Mouse (Mus musculus): Measurements from ENCODE around the gene Adprhl2. TPM values are rescaled to one million over a fixed set of nuclear protein-coding genes. Genes with fewer than 3 reads are reported as not detected.

Gene Adprhl2
- polyA plus RNA-seq, 1 experiment from 2014 or later, result 41.7 TPM

GRCm38 (mm10) chr4:126303877-126304276 is 17.6 kb downstream of the Adprhl2 start:
- Histone ChIP-seq H3K4me3 (ENCODE audit: low read depth, low read length) (no peak overlapping the region), H3K27ac (ENCODE audit: low read depth, low read length) (no peak overlapping the region), H3K4me2 (replicated peaks; ENCODE audit: low read depth) (no peak overlapping the region), H3K4me1 (replicated peaks; ENCODE audit: control insufficient read depth, insufficient read depth, low read length) (peaks cover 8% of the 10 kb centered on the region; the same call in 1 of the 2 replicates), H3K27me3 (replicated peaks; ENCODE audit: control insufficient read depth, insufficient read depth, low read length) (peaks cover 35% of the 10 kb centered on the region), H3K9me3 (ENCODE audit: control insufficient read depth) (no peaks in the 10 kb centered on the region), H3K36me3 (ENCODE audit: control insufficient read depth, insufficient read depth) (no peaks in the 10 kb centered on the region), H3K9ac (ENCODE audit: low read depth, low read length) (no peak overlapping the region)
- WGBS, result 64% methylated on average over 4 of the region's 4 CpGs
- ATAC-seq, result no peak
- peak; percentile 59 for TF ChIP-seq CTCF (IDR thresholded peaks at IDR 0.05; ENCODE audit: low read depth)

GRCm38 (mm10) chr4:126301584-126302309 is 19.8 kb downstream of the Adprhl2 start:
- Histone ChIP-seq H3K4me3 (ENCODE audit: low read depth, low read length) (peak overlapping the region; percentile 28), H3K9ac (ENCODE audit: low read depth, low read length) (peak overlapping the region; percentile 27; the same call in 1 of the 2 replicates), H3K9me3 (ENCODE audit: control insufficient read depth) (no peaks in the 10 kb centered on the region), H3K4me1 (replicated peaks; ENCODE audit: control insufficient read depth, insufficient read depth, low read length) (peaks cover 12% of the 10 kb centered on the region; the same call in 1 of the 2 replicates), H3K27me3 (replicated peaks; ENCODE audit: control insufficient read depth, insufficient read depth, low read length) (peaks cover 47% of the 10 kb centered on the region), H3K27ac (ENCODE audit: low read depth, low read length) (no peak overlapping the region), H3K36me3 (ENCODE audit: control insufficient read depth, insufficient read depth) (no peaks in the 10 kb centered on the region), H3K4me2 (replicated peaks; ENCODE audit: low read depth) (peak overlapping the region; percentile 71)
- TF ChIP-seq CTCF (IDR thresholded peaks at IDR 0.05; ENCODE audit: low read depth), result no peak
- 16% methylated on average over 27 of the region's 27 CpGs for WGBS
- no peak for ATAC-seq

GRCm38 (mm10) chr4:126300916-126301583 is 20.5 kb downstream of the Adprhl2 start:
- peak overlapping the region; percentile 27; the same call in 1 of the 2 replicates for H3K9ac ChIP-seq (ENCODE audit: low read depth, low read length)
- WGBS, result 2% methylated on average over 48 of the region's 50 CpGs
- H3K27me3 ChIP-seq (replicated peaks; ENCODE audit: control insufficient read depth, insufficient read depth, low read length), result peaks cover 47% of the 10 kb centered on the region
- peak overlapping the region; percentile 28 for H3K4me3 ChIP-seq (ENCODE audit: low read depth, low read length)
- 0 out of 2 replicates have a peak, but pooled peaks have one; percentile 22 for ATAC-seq
- H3K4me1 ChIP-seq (replicated peaks; ENCODE audit: control insufficient read depth, insufficient read depth, low read length), result peaks cover 13% of the 10 kb centered on the region; the same call in 1 of the 2 replicates
- TF ChIP-seq CTCF (IDR thresholded peaks at IDR 0.05; ENCODE audit: low read depth), result no peak
- H3K4me2 ChIP-seq (replicated peaks; ENCODE audit: low read depth), result peak overlapping the region; percentile 71
- H3K36me3 ChIP-seq (ENCODE audit: control insufficient read depth, insufficient read depth), result no peaks in the 10 kb centered on the region
- H3K27ac ChIP-seq (ENCODE audit: low read depth, low read length), result no peak overlapping the region
- no peaks in the 10 kb centered on the region for H3K9me3 ChIP-seq (ENCODE audit: control insufficient read depth)

GRCm38 (mm10) chr4:126296617-126297101 is 24.8 kb downstream of the Adprhl2 start:
- no peaks in the 10 kb centered on the region for H3K9me3 ChIP-seq (ENCODE audit: control insufficient read depth)
- no peaks in the 10 kb centered on the region for H3K36me3 ChIP-seq (ENCODE audit: control insufficient read depth, insufficient read depth)

GRCm38 (mm10) chr4:126295937-126296336 is 25.6 kb downstream of the Adprhl2 start:
- Histone ChIP-seq H3K36me3 (ENCODE audit: control insufficient read depth, insufficient read depth) (no peaks in the 10 kb centered on the region), H3K27me3 (replicated peaks; ENCODE audit: control insufficient read depth, insufficient read depth, low read length) (peaks cover 25% of the 10 kb centered on the region), H3K4me1 (replicated peaks; ENCODE audit: control insufficient read depth, insufficient read depth, low read length) (0 out of 2 replicates have a peak, but pooled peaks cover 7% of the 10 kb centered on the region), H3K9me3 (ENCODE audit: control insufficient read depth) (no peaks in the 10 kb centered on the region), H3K4me2 (replicated peaks; ENCODE audit: low read depth) (no peak overlapping the region; the same call in 1 of the 2 replicates), H3K4me3 (ENCODE audit: low read depth, low read length) (no peak overlapping the region), H3K27ac (ENCODE audit: low read depth, low read length) (no peak overlapping the region), H3K9ac (ENCODE audit: low read depth, low read length) (no peak overlapping the region)
- no peak for ATAC-seq
- no peak for TF ChIP-seq CTCF (IDR thresholded peaks at IDR 0.05; ENCODE audit: low read depth)
- WGBS, result 53% methylated on average over 4 of the region's 4 CpGs

More at GRCm38 (mm10) chr4:126296617-126297101, 24.8 kb downstream of the Adprhl2 start:
- Histone ChIP-seq H3K9ac (ENCODE audit: low read depth, low read length) (peak overlapping the region; percentile 48), H3K4me3 (ENCODE audit: low read depth, low read length) (peak overlapping the region; percentile 26), H3K4me2 (replicated peaks; ENCODE audit: low read depth) (peak overlapping the region; percentile 67), H3K27ac (ENCODE audit: low read depth, low read length) (no peak overlapping the region), H3K27me3 (replicated peaks; ENCODE audit: control insufficient read depth, insufficient read depth, low read length) (peaks cover 32% of the 10 kb centered on the region), H3K4me1 (replicated peaks; ENCODE audit: control insufficient read depth, insufficient read depth, low read length) (peaks cover 13% of the 10 kb centered on the region; the same call in 1 of the 2 replicates)
- TF ChIP-seq CTCF (IDR thresholded peaks at IDR 0.05; ENCODE audit: low read depth), result 0 out of 2 replicates have a peak, but pooled peaks have one; percentile 32
- peak; percentile 35; the same call in 1 of the 2 replicates for ATAC-seq
- WGBS, result under 1% methylated on average over 34 of the region's 34 CpGs

GRCm38 (mm10) chr4:126295152-126295551 is 26.4 kb downstream of the Adprhl2 start:
- TF ChIP-seq CTCF (IDR thresholded peaks at IDR 0.05; ENCODE audit: low read depth), result no peak

More at GRCm38 (mm10) chr4:126295152-126295551, 26.4 kb downstream of the Adprhl2 start:
- ATAC-seq, result no peak
- Histone ChIP-seq H3K4me2 (replicated peaks; ENCODE audit: low read depth) (no peak overlapping the region), H3K9ac (ENCODE audit: low read depth, low read length) (no peak overlapping the region), H3K36me3 (ENCODE audit: control insufficient read depth, insufficient read depth) (no peaks in the 10 kb centered on the region), H3K27me3 (replicated peaks; ENCODE audit: control insufficient read depth, insufficient read depth, low read length) (peaks cover 20% of the 10 kb centered on the region), H3K4me3 (ENCODE audit: low read depth, low read length) (no peak overlapping the region), H3K4me1 (replicated peaks; ENCODE audit: control insufficient read depth, insufficient read depth, low read length) (0 out of 2 replicates have a peak, but pooled peaks cover 6% of the 10 kb centered on the region), H3K27ac (ENCODE audit: low read depth, low read length) (no peak overlapping the region), H3K9me3 (ENCODE audit: control insufficient read depth) (no peaks in the 10 kb centered on the region)
- 70% methylated on average over 6 of the region's 6 CpGs for WGBS

Measured in intestine, postnatal 0 days (tissue).